Mouse (Mus musculus): Measurements from ENCODE around the gene Mief1.

DNA sequence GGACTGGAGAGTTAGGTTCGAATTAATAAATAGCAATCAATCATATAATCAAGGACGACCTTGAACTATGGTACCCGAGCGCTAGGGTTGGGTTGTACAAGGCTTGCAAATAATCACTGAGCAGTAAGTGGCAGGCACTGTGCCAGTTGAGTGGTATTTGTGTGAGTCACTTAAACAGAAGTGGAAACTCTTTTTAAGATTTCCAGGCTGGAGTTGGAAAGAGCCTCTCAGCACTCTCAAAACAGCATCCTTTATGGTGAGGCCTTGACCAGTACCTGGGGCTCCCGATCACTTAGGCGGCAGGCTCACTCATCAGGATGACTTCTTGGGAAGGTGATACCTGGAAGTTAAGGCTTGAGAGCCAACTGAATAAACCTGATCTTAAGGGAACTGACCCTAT is 20.4 kb downstream of the Mief1 start:
- TF ChIP-seq CTCF (IDR thresholded peaks at IDR 0.05; ENCODE audit: borderline replicate concordance, extremely low read depth, insufficient read depth, insufficient read length) (no peak), POLR2A (IDR thresholded peaks at IDR 0.05; ENCODE audit: borderline replicate concordance, extremely low read depth, insufficient read depth, insufficient read length, poor library complexity, severe bottlenecking) (no peak)
